Mouse (Mus musculus) brain, embryonic 14.5 days (tissue): Measurements from ENCODE around the gene 1700016C15Rik. TPM values are rescaled to one million over a fixed set of nuclear protein-coding genes. Genes with fewer than 3 reads are reported as not detected.

Experiments used
- DNase-seq: peaks from one replicate; pipeline ENCODE4 v3.0.0-alpha.2; 2011; ENCODE audit warnings: low read depth
- CTCF ChIP-seq: fragments of 200-500 bp; IDR thresholded peaks from 2 replicates; pipeline ENCODE4 v1.5.1; 2012; ENCODE audit warnings: inconsistent platforms, mild to moderate bottlenecking, moderate library complexity, borderline replicate concordance; ENCODE audit not compliant: insufficient read depth, insufficient read length; ENCODE audit errors: extremely low read depth
- POLR2A ChIP-seq: fragments of 200-500 bp; IDR thresholded peaks from 2 replicates; pipeline ENCODE4 v1.6.1; 2012; ENCODE audit warnings: mild to moderate bottlenecking, inconsistent platforms, borderline replicate concordance; ENCODE audit not compliant: poor library complexity, insufficient read depth, insufficient read length, severe bottlenecking; ENCODE audit errors: extremely low read depth
- polyA plus RNA-seq: library from polyadenylated mRNA; depleted of rRNA; stranded (reverse); fragments of >200 nt; gene quantifications from 2 replicates; pipeline ENCODE4 v1.2.3, GENCODE M21; 2012

1700016C15Rik gene
- polyA plus RNA-seq, 1 experiment: not detected

DNA sequence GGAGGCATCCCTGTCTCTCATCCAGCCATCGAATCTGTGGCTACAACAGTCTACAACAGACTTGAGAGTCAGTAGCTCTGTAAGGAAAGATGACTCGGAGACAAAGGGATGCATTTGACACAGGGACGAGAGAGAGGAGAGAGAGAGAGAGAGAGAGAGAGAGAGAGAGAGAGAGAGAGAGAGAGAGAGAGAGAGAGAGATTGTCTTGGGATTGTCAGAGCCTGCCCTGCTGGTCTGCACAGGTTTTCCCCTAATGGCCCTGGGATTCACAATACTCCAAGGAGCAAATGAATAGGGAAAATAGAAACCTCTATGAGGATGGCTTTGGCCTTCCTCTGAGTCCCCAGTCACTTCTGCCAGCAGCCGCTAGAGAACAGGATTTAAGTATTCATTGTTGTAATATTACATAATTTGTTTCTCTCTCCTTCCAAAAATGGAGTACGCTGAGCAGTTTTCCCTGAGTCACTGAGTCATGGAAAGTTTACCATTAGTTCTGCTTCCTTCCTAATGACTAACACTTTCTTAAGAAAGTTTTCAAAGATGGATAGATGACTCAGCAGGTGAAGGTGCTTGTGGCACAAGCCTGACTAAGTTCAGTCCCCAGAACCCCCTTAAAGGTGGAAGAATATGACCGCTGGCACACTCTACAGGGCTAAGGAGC, 26.3 kb upstream of the 1700016C15Rik start:
- TF ChIP-seq CTCF (no peak), POLR2A (no peak)
- DNase-seq: no peak

DNA sequence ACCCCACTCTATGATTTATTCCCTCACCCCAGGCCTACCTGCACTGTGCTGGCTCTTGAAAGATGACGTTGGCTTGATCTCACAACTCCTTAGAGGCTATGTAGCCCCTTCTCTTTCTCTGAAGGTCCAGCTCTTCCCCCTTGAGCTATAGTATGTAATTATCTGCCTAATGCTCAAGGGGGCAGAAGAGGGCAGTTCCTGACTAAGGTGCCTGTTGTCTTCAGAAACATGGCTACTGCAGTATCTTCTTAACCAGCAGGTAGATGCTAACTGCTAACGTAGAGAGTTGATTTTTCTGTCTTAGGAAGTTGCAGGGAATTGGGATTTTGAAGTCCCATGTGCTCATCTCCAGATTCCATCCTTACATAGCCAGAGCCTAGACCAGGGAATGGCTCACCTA, 24.4 kb upstream of the 1700016C15Rik start:
- no peak for DNase-seq
- TF ChIP-seq POLR2A (no peak), CTCF (no peak; the same call in 1 of the 2 replicates)

DNA sequence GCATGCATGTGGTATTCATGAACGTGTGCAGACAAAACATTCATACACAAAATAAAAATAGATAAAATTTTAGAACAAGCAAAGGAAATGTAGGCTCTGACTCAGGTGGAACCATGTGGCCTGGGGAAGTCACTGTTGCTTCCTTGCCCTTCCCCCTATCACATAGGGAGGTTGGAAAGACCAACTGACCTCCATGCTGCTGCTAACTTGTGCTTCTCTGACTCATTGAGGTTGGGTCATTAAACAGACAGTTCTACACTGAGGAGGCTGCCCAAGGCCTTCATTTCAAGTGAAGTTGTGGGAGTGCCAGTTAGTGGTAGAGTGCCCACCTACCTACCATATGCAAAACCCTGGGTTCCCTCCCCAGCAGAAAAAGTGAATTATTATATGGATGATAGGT, 22.0 kb upstream of the 1700016C15Rik start:
- TF ChIP-seq POLR2A: no peak
- TF ChIP-seq CTCF: no peak
- DNase-seq: no peak

DNA sequence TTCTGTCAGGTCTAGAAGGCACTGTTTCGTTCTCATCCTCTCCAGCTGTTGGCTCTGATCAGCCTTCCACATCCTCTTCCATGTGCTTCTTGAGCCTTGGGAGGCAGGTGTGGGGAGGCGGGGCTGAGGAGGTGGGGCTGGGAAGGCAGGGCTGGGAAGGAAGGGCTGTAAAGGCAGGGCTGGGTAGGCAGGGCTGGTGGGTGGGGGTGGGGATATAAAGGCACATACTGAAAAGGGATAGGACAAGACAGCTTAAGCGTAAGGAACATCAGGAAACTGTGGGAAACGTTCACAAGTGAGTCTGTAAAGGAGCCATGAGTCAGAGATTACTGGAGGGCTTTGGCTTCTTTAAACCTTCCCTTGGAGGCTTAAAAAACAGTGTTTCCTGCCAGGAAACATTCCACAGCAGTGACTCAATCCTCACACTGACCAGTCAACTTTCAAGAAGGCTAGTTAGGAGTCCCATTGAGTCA, 21.0 kb upstream of the 1700016C15Rik start:
- no peak for DNase-seq
- TF ChIP-seq POLR2A: no peak
- no peak for TF ChIP-seq CTCF

DNA sequence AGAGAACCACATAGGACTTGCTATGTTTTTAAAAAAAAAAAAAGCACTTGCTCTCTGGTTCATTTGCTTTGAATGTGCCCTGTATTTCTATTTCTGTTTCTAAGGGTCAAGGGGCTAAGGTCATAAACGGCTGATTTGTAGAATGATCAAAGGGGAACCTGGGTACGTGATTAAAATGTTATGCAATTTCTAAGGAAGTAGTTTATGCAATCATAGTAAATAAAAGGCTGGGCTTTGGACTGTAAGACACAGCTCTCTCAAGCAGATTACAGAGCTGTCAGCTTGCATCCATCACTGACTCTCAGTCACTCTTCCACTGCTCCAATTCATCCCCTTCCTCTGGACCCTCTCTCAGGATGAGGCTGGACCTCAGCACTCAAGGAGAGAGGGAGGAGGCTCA, 18.6 kb upstream of the 1700016C15Rik start:
- DNase-seq: no peak
- TF ChIP-seq CTCF (no peak), POLR2A (no peak)

DNA sequence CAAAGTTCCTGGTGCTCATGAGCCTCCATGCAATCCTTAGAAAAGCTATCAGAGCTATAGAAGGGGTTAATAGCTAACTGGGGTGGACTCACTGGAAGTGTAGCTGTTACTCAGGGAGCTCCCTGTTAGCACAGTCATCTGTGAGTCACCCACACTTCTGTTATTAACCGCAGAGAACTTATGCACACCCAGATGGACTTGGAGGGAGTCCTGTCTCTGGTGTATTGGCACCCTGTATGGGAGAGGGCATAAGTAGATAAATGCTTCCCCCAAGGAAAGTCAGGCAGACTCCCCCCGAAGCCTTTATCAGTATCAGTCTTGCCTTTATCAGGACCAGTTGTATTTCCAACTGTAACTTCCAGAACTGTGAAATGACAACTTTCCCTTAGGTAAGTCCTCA, 18.2 kb upstream of the 1700016C15Rik start:
- no peak for DNase-seq

DNA sequence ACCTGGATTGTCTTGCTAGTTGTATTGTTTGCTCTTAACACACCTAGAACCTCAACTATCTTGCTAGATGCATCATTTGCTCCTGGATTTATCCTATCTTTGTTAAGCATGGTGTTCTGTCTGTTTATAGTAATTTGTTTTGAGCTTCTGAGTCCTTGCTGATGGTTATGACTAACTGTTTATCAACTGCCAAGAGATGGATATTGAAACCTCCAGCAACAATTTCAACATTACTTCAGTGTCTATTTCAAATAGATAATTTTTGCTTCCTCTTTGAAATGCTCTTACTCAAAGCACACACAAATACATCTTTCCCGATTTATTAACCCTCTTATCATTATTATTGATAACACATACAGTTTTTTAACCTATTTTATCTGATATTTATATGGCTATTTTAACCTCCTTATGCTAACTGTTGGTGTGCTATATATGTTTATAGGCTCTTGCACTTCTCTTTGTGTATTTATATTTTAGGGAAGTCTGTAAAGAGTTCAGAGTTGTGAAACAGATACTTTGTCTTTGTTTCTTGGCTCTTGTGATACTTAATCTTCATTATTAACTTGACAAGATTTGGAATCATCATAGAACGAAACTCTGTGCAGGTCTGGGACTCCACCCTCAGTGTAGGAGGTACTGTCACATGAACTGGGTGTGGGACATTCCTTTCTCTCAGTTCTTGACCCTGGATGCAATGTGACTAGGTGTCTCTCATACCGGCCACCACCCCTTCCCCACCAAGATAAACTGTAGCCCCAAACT, 15.8 kb upstream of the 1700016C15Rik start:
- TF ChIP-seq CTCF: no peak
- no peak for TF ChIP-seq POLR2A

More for the DNA sequence above, 18.2 kb upstream of the 1700016C15Rik start:
- TF ChIP-seq CTCF (no peak), POLR2A (no peak)

DNA sequence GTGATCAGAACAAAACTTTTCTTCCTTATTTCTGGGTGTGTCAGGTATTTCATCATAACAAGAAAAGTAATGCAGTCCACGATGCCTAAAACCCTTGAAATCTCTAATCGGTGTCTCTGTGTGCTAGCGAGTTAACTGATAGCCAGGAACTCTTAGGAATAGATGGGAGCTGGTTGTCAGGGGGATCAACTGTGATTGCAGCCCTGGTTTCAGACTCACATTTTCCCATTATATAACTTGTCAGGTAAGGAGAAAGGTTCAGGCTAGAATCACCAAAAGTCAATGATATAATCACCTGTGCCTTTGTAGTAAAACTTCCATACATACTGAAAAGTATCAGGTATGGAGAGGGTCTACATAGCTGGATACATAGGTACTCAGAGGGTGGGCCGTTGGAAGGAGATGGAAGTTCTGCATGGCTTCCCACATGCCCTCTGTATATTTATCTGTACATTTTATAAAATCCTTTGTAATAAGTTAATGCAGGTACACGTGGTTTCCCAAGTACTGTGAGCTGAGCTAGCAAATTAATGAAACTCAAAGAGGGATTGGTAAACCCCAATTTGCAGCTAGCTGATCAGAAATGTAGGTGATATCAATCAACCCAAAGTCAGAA, 15.1 kb upstream of the 1700016C15Rik start:
- TF ChIP-seq POLR2A: no peak
- no peak for TF ChIP-seq CTCF
- DNase-seq: no peak

More for the DNA sequence above, 15.8 kb upstream of the 1700016C15Rik start:
- DNase-seq: no peak

DNA sequence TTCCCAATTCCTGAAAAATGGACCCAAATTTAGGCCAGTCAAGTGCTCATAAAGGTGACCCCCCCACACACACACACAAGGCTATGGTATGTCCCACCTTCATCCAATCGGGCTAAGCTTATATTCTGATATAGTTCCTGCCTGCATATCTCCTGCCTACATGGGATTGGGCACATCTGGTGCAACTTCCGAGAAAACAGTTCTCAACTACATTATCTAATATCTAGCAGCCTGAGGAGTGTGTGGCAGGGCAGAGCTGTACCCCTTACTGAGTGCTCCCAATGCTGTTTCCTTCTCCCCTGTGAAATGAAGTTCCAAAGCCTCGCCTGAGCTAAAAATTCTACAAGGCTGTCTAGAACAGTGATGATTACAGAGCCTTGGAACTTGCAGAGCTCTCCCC, 13.2 kb upstream of the 1700016C15Rik start:
- DNase-seq: no peak
- TF ChIP-seq CTCF (no peak), POLR2A (no peak)

DNA sequence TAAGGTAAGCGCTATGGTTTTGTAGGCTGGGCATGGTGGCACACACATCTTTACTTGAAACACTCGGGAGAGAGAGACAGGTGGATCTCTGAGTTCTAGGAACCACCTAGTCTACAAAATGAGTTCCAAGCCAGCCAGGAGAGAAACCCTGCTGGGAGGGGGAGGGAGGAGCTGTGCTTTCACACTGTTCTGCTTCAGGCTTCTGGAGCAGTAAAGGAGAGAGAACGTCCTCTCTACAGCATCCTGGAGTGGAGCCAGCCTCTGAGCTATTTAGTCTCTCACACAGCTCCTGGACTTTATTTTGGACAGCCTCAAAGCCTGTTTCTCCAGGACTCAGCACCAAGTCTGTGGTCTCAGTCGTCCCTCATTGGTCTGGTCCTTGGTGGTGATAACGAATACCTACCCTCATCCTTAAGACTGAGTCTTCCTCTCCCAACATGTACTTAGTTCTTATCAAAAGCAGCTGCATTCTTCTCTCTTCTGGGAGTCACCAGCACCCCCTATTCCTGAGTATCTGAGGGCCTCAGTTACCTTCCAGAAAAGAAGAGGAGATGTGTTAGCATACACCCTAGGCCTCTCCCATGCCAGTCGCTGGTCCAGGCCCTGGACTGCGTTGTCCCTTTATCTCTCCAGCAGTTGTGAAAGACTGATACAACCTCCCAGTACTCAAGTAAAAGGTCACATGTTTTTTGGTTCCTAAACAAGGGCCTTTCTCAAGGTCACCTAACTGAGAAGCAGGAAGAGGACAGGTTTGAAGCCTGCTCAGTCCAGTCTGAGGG, 12.4 kb upstream of the 1700016C15Rik start:
- DNase-seq: no peak
- no peak for TF ChIP-seq POLR2A
- no peak for TF ChIP-seq CTCF
